20 mouse cellular contexts compared by ENCODE assay signal in the genomic region with DNA sequence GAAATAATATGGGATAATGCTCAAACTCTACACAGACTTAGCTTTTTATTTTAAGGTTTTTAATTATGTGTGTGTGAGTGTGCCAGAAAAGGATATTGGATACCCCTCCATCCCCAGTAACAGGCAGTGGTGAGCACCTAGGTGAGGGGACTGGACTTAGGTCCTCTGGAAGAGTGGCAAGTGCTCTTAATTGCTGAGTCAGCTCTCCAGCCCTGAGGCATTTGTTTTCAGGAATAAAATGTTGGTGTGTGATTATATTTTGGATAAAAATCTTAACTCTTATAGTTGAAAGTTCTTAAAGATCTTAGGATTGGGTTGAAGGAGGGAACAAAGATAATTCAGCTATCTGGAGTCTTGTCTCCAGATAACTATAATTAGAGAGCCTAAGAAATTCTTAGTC. TPM values are rescaled to one million over a fixed set of nuclear protein-coding genes. Genes with fewer than 3 reads are reported as not detected.
DNase-seq lines count a peak whose midpoint lies in the region; ATAC-seq and TF ChIP-seq lines count a peak whose summit lies in the region.
"Had no signal": no experiment of that assay in that cellular context is flagged by ENCODE, and none has a peak within 500 bp of the region (broad histone marks: within the 10 kb centered on the region; RNA-seq: fewer than 3 reads in every experiment).

No protein-coding gene starts in this region.

- H3K27ac ChIP-seq in CH12.LX (ENCODE audit: insufficient read depth, low read depth) (no peak overlapping the region), ES-E14 (ENCODE audit: insufficient read depth, low read depth, low read length, poor library complexity, severe bottlenecking) (no peak overlapping the region), MEL (ENCODE audit: control insufficient read depth, low read depth, low read length) (no peak overlapping the region)
- H3K27ac ChIP-seq in heart, embryonic 12.5 days (ENCODE audit: poor library complexity, severe bottlenecking), result no peak overlapping the region

- no peak for TF ChIP-seq EP300 in CH12.LX (IDR thresholded peaks at IDR 0.05; ENCODE audit: low read length)
- no peak for TF ChIP-seq EP300 in MEL (IDR thresholded peaks at IDR 0.05; ENCODE audit: low read depth in 1 of 2, low read length in 2 of 2)

- peak; percentile 39 for DNase-seq in heart, adult 11 months
- no peak for DNase-seq in heart, postnatal 25 days (ENCODE audit: low spot score)
- no peak for DNase-seq in CH12.LX (ENCODE audit: extremely low read depth)
- DNase-seq in ES-E14 (ENCODE audit: low read depth, low spot score), result no peak
- no peak for DNase-seq in MEL (ENCODE audit: low read depth, low spot score)
- no peak for DNase-seq in kidney, postnatal 36 days
- DNase-seq in ovary, postnatal 10 days (ENCODE audit: low spot score), result no peak
- DNase-seq: adrenal gland, adult 2 months; adrenal gland, adult 8-10 months; adrenal gland, postnatal 10 days; adrenal gland, postnatal 25 days; adrenal gland, postnatal 36 days; cerebellum, adult 11 months; cerebellum, adult 11-12 months; cerebellum, adult 18-20 months; cerebellum, adult 2 months; cerebellum, adult 8-10 months had no signal

- TF ChIP-seq CTCF in CH12.LX (conservative IDR thresholded peaks at IDR 0.05 in 1 of 2, IDR thresholded peaks at IDR 0.05 in 1 of 2; ENCODE audit: low read depth in 2 of 2, low read length in 2 of 2), result no peak
- no peak for TF ChIP-seq CTCF in MEL (IDR thresholded peaks at IDR 0.05 in 2 of 3, conservative IDR thresholded peaks at IDR 0.05 in 1 of 3; ENCODE audit: control insufficient read depth in 1 of 3, insufficient read depth in 1 of 3, low read depth in 2 of 3, low read length in 3 of 3, poor library complexity in 1 of 3, severe bottlenecking in 1 of 3)

- H3K9ac ChIP-seq in CH12.LX (ENCODE audit: insufficient read depth, low read depth) (no peak overlapping the region), ES-E14 (ENCODE audit: insufficient read depth, low read depth, low read length, poor library complexity, severe bottlenecking) (no peak overlapping the region), MEL (ENCODE audit: control insufficient read depth, low read depth, low read length, poor library complexity, severe bottlenecking) (no peak overlapping the region)
- no peak overlapping the region for H3K9ac ChIP-seq in heart, embryonic 12.5 days

- no peaks in the 10 kb centered on the region for H3K27me3 ChIP-seq in CH12.LX (replicated peaks)
- no peaks in the 10 kb centered on the region for H3K27me3 ChIP-seq in MEL (ENCODE audit: control insufficient read depth in 1 of 2, insufficient read depth in 2 of 2, low read length in 2 of 2)
- no peaks in the 10 kb centered on the region for H3K27me3 ChIP-seq in heart, embryonic 12.5 days (replicated peaks)
- H3K27me3 ChIP-seq: Patski had no signal

- intact Hi-C loops in heart, postnatal 25 days (cut with DNase I), result no loop called here

- ATAC-seq in heart, embryonic 12.5 days (ENCODE audit: insufficient number of reproducible peaks, low FRiP score), result no peak
- ATAC-seq: Patski had no signal

- peaks cover 4 to 16% of the 10 kb centered on the region in 2 experiments; a peak in 3 of 4 replicates for H3K4me1 ChIP-seq in CH12.LX (ENCODE audit: control insufficient read depth in 1 of 2, insufficient read depth in 2 of 2)
- H3K4me1 ChIP-seq in ES-E14 (ENCODE audit: control insufficient read depth in 2 of 2, insufficient read depth in 2 of 2, low read length in 2 of 2, poor library complexity in 1 of 2), result no peaks in the 10 kb centered on the region
- H3K4me1 ChIP-seq in MEL (ENCODE audit: control insufficient read depth in 1 of 2, insufficient read depth in 2 of 2, low read length in 2 of 2), result no peaks in the 10 kb centered on the region
- H3K4me1 ChIP-seq in heart, embryonic 12.5 days (replicated peaks), result no peaks in the 10 kb centered on the region

- TF ChIP-seq POLR2A in CH12.LX (IDR thresholded peaks at IDR 0.05; ENCODE audit: low read depth, low read length) (no peak), MEL (IDR thresholded peaks at IDR 0.05; ENCODE audit: control insufficient read depth in 1 of 2, insufficient read depth in 1 of 2, low read depth in 1 of 2, low read length in 2 of 2, poor library complexity in 1 of 2) (no peak)

- H3K4me2 ChIP-seq in CH12.LX (ENCODE audit: insufficient read depth, low read depth, poor library complexity, severe bottlenecking), result no peak overlapping the region
- no peak overlapping the region for H3K4me2 ChIP-seq in heart, embryonic 12.5 days

- TF ChIP-seq RAD21 in CH12.LX (IDR thresholded peaks at IDR 0.05; ENCODE audit: low read depth, low read length) (no peak), MEL (IDR thresholded peaks at IDR 0.05; ENCODE audit: low read depth, low read length) (no peak)

- H3K9me3 ChIP-seq in CH12.LX (replicated peaks; ENCODE audit: low read length), result no peaks in the 10 kb centered on the region
- H3K9me3 ChIP-seq in ES-E14 (ENCODE audit: control insufficient read depth, insufficient read depth, low read depth, low read length), result no peaks in the 10 kb centered on the region
- H3K9me3 ChIP-seq in MEL (replicated peaks; ENCODE audit: insufficient read depth, low read length), result no peaks in the 10 kb centered on the region
- no peaks in the 10 kb centered on the region for H3K9me3 ChIP-seq in heart, embryonic 12.5 days (replicated peaks)
- H3K9me3 ChIP-seq: G1E had no signal

- dilution Hi-C loops in CH12.LX (cut with MboI; ENCODE audit: extremely low pct_ligation_motif_present, extremely low pct_unique_long_range_greater_than_20kb, low sequenced_read_pairs), result no loop called here

- in situ Hi-C loops in CH12.LX (cut with MboI; ENCODE audit: low pct_ligation_motif_present, low pct_unique_long_range_greater_than_20kb, low sequenced_read_pairs), result no loop called here
- in situ Hi-C loops in ES-E14 (cut with MboI; ENCODE audit: low sequenced_read_pairs in 2 of 2, unreplicated experiment in 2 of 2), result loop anchor here in 1 of 2 experiments (5.0 kb wide), 1 partner anchor 722 kb away; no protein-coding TSS in a partner anchor

- H3K36me3 ChIP-seq in CH12.LX (replicated peaks in 1 of 2; ENCODE audit: control insufficient read depth in 1 of 2, insufficient read depth in 1 of 2, low read length in 1 of 2), result peaks cover 38 to 90% of the 10 kb centered on the region in 2 experiments
- H3K36me3 ChIP-seq in ES-E14 (ENCODE audit: control insufficient read depth, insufficient read depth, low read length, poor library complexity, severe bottlenecking), result peaks cover 16% of the 10 kb centered on the region
- H3K36me3 ChIP-seq in MEL (ENCODE audit: control insufficient read depth in 1 of 2, insufficient read depth in 2 of 2, low read length in 2 of 2), result peaks cover 9 to 84% of the 10 kb centered on the region in 2 experiments
- peaks cover 47% of the 10 kb centered on the region for H3K36me3 ChIP-seq in heart, embryonic 12.5 days

- H3K4me3 ChIP-seq in CH12.LX (replicated peaks in 1 of 3; ENCODE audit: low read depth in 2 of 3, low read length in 2 of 3, poor library complexity in 1 of 3), result no peak overlapping the region
- H3K4me3 ChIP-seq in ES-E14 (ENCODE audit: insufficient read depth in 1 of 2, low read depth in 1 of 2, low read length in 2 of 2, poor library complexity in 1 of 2, severe bottlenecking in 1 of 2), result no peak overlapping the region
- no peak overlapping the region for H3K4me3 ChIP-seq in MEL (ENCODE audit: control insufficient read depth in 1 of 2, insufficient read depth in 1 of 2, low read depth in 2 of 2, low read length in 2 of 2)
- H3K4me3 ChIP-seq in heart, embryonic 12.5 days, result no peak overlapping the region

- H3K79me2 ChIP-seq in CH12.LX (replicated peaks; ENCODE audit: control insufficient read depth, extremely low read depth, insufficient read depth, poor library complexity, severe bottlenecking), result peaks cover 11% of the 10 kb centered on the region; the same call in 1 of the 2 replicates
- H3K79me2 ChIP-seq in MEL (ENCODE audit: control insufficient read depth, insufficient read depth, low read length, poor library complexity), result no peaks in the 10 kb centered on the region; the same call in 1 of the 2 replicates

TF ChIP-seq in CH12.LX, 34 proteins besides CTCF, POLR2A, EP300 and RAD21 (continues in another document):
- TF ChIP-seq JUND (conservative IDR thresholded peaks at IDR 0.05; ENCODE audit: low read depth, low read length), result no peak

TF ChIP-seq in ES-E14, 5 proteins besides CTCF, POLR2A, EP300 and RAD21 (continues in another document):
- TF ChIP-seq ZC3H11A (IDR thresholded peaks at IDR 0.05; ENCODE audit: borderline replicate concordance, low read depth, low read length), result no peak

TF ChIP-seq in MEL, 35 proteins besides CTCF, POLR2A, EP300 and RAD21 (continues in another document):
- TF ChIP-seq MAFK (IDR thresholded peaks at IDR 0.05; ENCODE audit: borderline replicate concordance, low read depth, low read length), result peak; percentile 85

RNA-seq across cellular contexts. Expression of a gene that starts 16.2 kb away (rescaled TPM):
- 10 to 100 TPM; 15.3 to 16.0 TPM for total RNA-seq in heart, postnatal 25 days (2021)
- total RNA-seq in CH12.LX (2012; rRNA removed) (57.2 and 68.8 TPM in 2 replicates), CH12.LX (2014; rRNA removed) (140 and 177 TPM in 2 replicates), ES-E14 (2012; rRNA removed) (63.7 and 91.4 TPM in 2 replicates), MEL (2012; rRNA removed) (75.9 and 86.7 TPM in 2 replicates)
- polyA plus RNA-seq in CH12.LX (2012; ENCODE audit: insufficient read length, low read depth) (105 and 116 TPM in 2 replicates), MEL (2012; ENCODE audit: insufficient read depth in 1 of 2, insufficient read length in 2 of 2, low read depth in 1 of 2, low replicate concordance in 2 of 2, missing spikeins in 1 of 2) (1,000 to 10,000 TPM in 1 of 2 experiments, 10 to 100 TPM in 1; 88.7 to 1,112 TPM)
- polyA plus RNA-seq in heart, embryonic 12.5 days (2016; fragmentation: Nextera tagmentation; extraction: Ambion mirVana), result 177 TPM in 2 replicates

RNA-seq across cellular contexts. Expression of a gene that starts 16.4 kb away (rescaled TPM):
- 1 to 10 TPM; 4.1 to 7.0 TPM for total RNA-seq in heart, postnatal 25 days (2021)
- total RNA-seq in CH12.LX (2012; rRNA removed), result 9.6 and 10.8 TPM in 2 replicates
- 13.8 and 15.8 TPM in 2 replicates for total RNA-seq in CH12.LX (2014; rRNA removed)
- 11.5 and 13.3 TPM in 2 replicates for polyA plus RNA-seq in CH12.LX (2012; ENCODE audit: insufficient read length, low read depth)
- 9.9 and 16.5 TPM in 2 replicates for total RNA-seq in ES-E14 (2012; rRNA removed)
- total RNA-seq in MEL (2012; rRNA removed), result 4.6 and 6.3 TPM in 2 replicates
- 1 to 10 TPM in 1 of 2 experiments, not detected in 1; 8.4 TPM for polyA plus RNA-seq in MEL (2012; ENCODE audit: insufficient read depth in 1 of 2, insufficient read length in 2 of 2, low read depth in 1 of 2, low replicate concordance in 2 of 2, missing spikeins in 1 of 2)
- 9.0 and 10.0 TPM in 2 replicates for polyA plus RNA-seq in heart, embryonic 12.5 days (2016; fragmentation: Nextera tagmentation; extraction: Ambion mirVana)

RNA-seq across cellular contexts. Expression of a gene that starts 23.8 kb away (rescaled TPM):
- total RNA-seq in heart, postnatal 25 days (2021), result 1 to 10 TPM; 2.5 to 2.7 TPM
- total RNA-seq in CH12.LX (2012; rRNA removed) (7.4 and 8.6 TPM in 2 replicates), CH12.LX (2014; rRNA removed) (41.4 and 42.9 TPM in 2 replicates), ES-E14 (2012; rRNA removed) (52.1 and 59.7 TPM in 2 replicates), MEL (2012; rRNA removed) (11.3 and 14.8 TPM in 2 replicates)
- polyA plus RNA-seq in CH12.LX (2012; ENCODE audit: insufficient read length, low read depth) (28.5 and 29.1 TPM in 2 replicates), MEL (2012; ENCODE audit: insufficient read depth in 1 of 2, insufficient read length in 2 of 2, low read depth in 1 of 2, low replicate concordance in 2 of 2, missing spikeins in 1 of 2) (10 to 100 TPM in 1 of 2 experiments, not detected in 1; 17.4 TPM)
- 100 and 105 TPM in 2 replicates for polyA plus RNA-seq in heart, embryonic 12.5 days (2016; fragmentation: Nextera tagmentation; extraction: Ambion mirVana)
